Mouse (Mus musculus) E14TG2a.4 (cell line): Measurements from ENCODE around the gene Nus1.

ENCODE experiments used
- H3K27me3 ChIP-seq: 2 replicates; pipeline ENCODE4 v1.6.1; 2014; ENCODE audit warnings: low read length, control low read depth; ENCODE audit not compliant: insufficient read depth
- H3K36me3 ChIP-seq: 2 replicates; pipeline ENCODE4 v1.6.1; 2014; ENCODE audit warnings: low read length, control low read depth; ENCODE audit not compliant: insufficient read depth
- H3K4me1 ChIP-seq: replicated peaks from 2 replicates; pipeline ENCODE4 v1.6.1; 2014; ENCODE audit warnings: low read depth, low read length, control low read depth
- H3K4me3 ChIP-seq: replicated peaks from 2 replicates; pipeline ENCODE4 v1.5.1; 2014; ENCODE audit warnings: mild to moderate bottlenecking, low read length
- H3K9me3 ChIP-seq: 2 replicates; pipeline ENCODE4 v1.6.1; 2014; ENCODE audit warnings: low read length, control low read depth
- CTCF ChIP-seq: conservative IDR thresholded peaks from 2 replicates; pipeline ENCODE4 v1.5.1; 2014; ENCODE audit warnings: low read length
- NANOG ChIP-seq: IDR thresholded peaks from 2 replicates; pipeline ENCODE4 v1.6.1; 2014; ENCODE audit warnings: borderline replicate concordance, low read length, mixed read lengths
- POU5F1 ChIP-seq: IDR thresholded peaks from 2 replicates; pipeline ENCODE4 v1.6.1; 2014; ENCODE audit warnings: low read length, borderline replicate concordance

The Nus1 gene

DNA sequence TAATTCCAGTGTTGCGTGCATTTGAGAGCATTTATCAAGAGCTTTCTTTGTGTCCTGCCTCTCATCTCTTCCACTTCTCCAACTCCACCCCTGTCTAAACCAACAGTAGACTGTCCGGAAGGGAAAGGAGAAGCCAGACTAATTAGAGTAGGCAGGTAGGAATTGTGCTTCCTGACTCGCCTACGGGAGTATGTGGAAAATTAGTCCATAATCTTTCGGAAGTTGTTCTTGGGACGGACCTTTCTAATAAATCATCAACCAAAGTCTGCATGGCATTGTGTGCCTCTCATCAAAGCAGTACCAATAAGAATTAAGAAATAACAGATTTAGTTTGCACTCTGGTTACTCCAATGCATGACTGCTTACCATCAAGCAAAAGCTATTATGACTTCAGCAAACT is 34.3 kb upstream of the Nus1 start:
- H3K4me3 ChIP-seq = peak overlapping the region; percentile 97
- H3K9me3 ChIP-seq = no peaks in the 10 kb centered on the region
- H3K4me1 ChIP-seq = peaks cover 25% of the 10 kb centered on the region
- no peaks in the 10 kb centered on the region for H3K36me3 ChIP-seq
- no peak for TF ChIP-seq CTCF
- TF ChIP-seq POU5F1 = no peak
- no peak for TF ChIP-seq NANOG
- H3K27me3 ChIP-seq = no peaks in the 10 kb centered on the region

DNA sequence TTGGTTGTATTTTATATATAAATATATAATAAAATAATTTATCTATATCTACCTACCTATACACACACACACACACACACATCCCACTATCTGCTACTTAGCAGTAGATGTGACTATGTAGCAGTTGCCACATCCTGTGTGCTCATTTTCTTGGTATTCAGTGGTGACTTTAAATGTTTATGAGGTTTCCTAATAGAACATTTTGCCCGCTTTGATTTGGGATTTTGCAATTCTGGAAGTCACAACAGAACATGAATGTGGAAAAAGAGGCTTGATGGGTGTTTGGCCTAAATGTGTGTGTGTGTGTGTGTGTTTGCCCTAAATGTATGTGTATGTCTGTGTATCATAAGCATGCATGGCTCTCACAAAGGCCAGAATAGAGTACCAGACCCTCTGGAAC is 33.8 kb upstream of the Nus1 start:
- peaks cover 25% of the 10 kb centered on the region for H3K4me1 ChIP-seq
- H3K27me3 ChIP-seq = no peaks in the 10 kb centered on the region
- no peaks in the 10 kb centered on the region for H3K36me3 ChIP-seq
- H3K9me3 ChIP-seq = no peaks in the 10 kb centered on the region
- no peak overlapping the region for H3K4me3 ChIP-seq
- TF ChIP-seq POU5F1 (no peak), CTCF (no peak), NANOG (no peak)

DNA sequence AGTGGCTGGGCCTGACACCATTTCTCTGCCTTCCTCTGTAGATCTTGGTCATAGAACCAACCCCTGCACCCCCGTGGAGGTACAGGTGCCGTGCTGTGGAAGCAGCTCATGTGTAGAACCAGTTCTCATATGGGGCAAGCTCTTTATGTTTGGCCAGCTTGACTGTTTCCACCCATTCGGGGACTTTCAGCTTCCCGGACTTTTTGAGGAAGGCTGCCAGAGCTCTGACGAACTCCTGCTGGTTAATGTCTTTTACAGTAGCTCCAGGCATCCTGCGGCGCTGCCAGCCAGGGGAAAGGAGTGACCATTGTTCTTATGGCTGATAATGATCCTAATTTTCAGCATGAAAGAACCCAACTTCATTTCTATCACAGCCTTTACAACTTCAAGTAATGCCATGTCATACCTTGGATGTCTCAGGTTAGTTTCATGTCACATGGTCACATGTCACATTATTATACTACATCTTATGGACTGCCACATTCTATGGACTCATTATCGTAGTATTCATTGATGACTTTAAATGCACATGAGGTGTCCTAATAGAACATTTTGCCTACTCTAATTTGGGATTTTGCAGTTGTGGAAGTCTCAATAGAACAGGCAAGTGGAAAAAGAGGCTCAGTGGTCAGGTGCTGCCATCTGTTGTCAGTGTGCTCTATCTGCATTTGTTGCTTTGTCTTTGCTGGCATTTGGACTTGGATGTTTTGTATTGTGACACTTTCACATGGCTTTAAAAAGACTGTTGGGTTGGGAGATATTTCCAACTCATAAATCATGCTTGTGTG is 32.3 kb upstream of the Nus1 start:
- Histone ChIP-seq H3K9me3 (no peaks in the 10 kb centered on the region), H3K4me3 (no peak overlapping the region), H3K36me3 (no peaks in the 10 kb centered on the region), H3K4me1 (peaks cover 25% of the 10 kb centered on the region), H3K27me3 (peaks cover 3% of the 10 kb centered on the region; the same call in 1 of the 2 replicates)
- TF ChIP-seq NANOG = no peak
- peak; percentile 75 for TF ChIP-seq CTCF
- TF ChIP-seq POU5F1 = no peak

DNA sequence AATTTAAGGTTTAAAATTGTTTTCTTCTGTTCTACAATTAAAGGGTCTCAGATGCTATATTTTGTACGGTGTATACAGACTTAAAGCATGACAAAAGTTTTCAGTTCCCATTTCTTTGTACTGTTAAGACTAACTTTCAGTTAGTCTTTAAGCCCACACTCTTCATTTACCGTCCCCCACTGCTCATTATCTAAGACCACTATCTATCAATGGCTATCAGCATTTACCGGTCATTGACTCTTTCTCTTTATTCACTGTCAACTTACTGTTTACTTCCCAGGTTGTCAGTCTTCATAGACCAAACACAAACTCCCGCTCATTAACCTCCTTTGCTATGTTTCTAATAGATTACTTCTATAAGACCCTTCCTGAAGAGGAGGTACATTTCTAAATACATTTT is 30.2 kb upstream of the Nus1 start:
- no peak for TF ChIP-seq POU5F1
- no peak for TF ChIP-seq CTCF
- no peak for TF ChIP-seq NANOG
- peaks cover 3% of the 10 kb centered on the region; the same call in 1 of the 2 replicates for H3K27me3 ChIP-seq
- no peaks in the 10 kb centered on the region for H3K9me3 ChIP-seq
- H3K36me3 ChIP-seq = no peaks in the 10 kb centered on the region
- no peak overlapping the region for H3K4me3 ChIP-seq
- H3K4me1 ChIP-seq = peaks cover 16% of the 10 kb centered on the region

DNA sequence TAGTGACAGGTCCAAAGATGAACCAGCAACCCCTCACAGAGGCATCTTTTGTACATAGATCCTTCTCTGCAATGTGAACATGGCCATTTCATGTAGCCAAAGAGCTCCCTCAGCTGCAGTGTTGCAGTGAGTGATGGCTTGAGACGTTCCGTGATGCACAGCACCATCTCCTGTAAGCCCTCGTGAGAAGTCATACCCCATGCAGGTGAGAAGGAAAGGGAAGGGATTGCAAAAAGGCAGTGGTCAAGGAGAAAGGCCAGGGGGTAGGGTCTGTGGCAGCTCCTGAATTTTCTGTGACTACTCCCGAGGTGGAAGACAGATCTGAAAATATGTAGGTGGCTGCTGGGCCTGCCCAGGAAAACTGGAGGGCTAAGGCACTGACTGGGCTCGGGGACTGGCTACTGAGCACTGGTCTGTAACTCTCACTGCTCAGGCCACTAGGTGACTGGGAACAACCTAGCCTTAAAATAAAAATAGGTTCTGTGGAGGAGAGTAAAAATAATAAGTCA is 28.4 kb upstream of the Nus1 start, which contains the start of gene Nepn:
TSS of gene Nepn (plus strand) at position 51 of the 509 bp plus-strand sequence.
- no peaks in the 10 kb centered on the region for H3K9me3 ChIP-seq
- no peaks in the 10 kb centered on the region for H3K36me3 ChIP-seq
- TF ChIP-seq NANOG (no peak), CTCF (no peak), POU5F1 (no peak)
- peaks cover 3% of the 10 kb centered on the region; the same call in 1 of the 2 replicates for H3K27me3 ChIP-seq
- H3K4me1 ChIP-seq = peaks cover 8% of the 10 kb centered on the region; the same call in 1 of the 2 replicates
- H3K4me3 ChIP-seq = no peak within 1 kb of the TSS

DNA sequence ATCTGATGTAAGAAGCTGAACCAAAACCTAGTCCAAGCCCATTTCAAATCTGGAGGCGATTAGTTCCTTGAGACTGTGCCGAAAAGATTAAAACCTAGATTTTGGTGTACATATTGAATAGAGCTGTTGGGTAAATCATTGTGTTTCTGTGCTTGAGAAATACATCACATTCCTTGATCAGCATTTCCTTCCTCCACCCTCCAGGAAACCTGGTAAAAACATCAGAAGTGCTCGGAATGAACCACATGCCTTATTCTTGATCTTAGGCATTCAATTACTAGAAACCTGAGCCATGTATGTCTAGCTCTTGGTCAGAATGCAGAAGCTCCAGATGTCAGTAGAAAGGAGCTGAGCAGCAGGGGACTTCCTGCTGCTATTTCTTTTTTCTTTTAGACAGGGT is 27.9 kb upstream of the Nus1 start:
- no peaks in the 10 kb centered on the region for H3K9me3 ChIP-seq
- H3K4me1 ChIP-seq = peaks cover 8% of the 10 kb centered on the region; the same call in 1 of the 2 replicates
- TF ChIP-seq NANOG = no peak
- TF ChIP-seq CTCF = no peak
- TF ChIP-seq POU5F1 = no peak
- no peaks in the 10 kb centered on the region for H3K36me3 ChIP-seq
- peaks cover 3% of the 10 kb centered on the region; the same call in 1 of the 2 replicates for H3K27me3 ChIP-seq
- H3K4me3 ChIP-seq = no peak overlapping the region

DNA sequence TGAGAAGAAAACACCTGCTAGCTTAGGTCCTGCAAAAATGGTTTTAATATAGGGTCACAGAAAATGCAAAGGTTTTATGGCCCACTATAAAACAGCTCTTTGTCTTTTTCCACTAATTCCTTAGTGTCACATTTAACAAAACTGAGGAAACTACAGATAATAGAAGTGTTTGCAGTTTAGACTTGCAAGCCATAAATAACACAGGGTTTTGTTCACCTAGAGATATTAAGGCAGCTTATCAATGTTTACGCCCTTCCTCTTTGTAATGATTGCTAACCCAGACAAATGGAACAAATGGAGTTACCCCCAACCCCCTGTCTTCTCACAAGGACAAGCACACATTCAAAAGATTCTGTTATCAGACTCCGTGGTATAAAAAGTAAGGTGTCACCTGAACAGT is 26.1 kb upstream of the Nus1 start:
- peaks cover 3% of the 10 kb centered on the region; the same call in 1 of the 2 replicates for H3K27me3 ChIP-seq
- no peaks in the 10 kb centered on the region for H3K4me1 ChIP-seq
- no peaks in the 10 kb centered on the region for H3K36me3 ChIP-seq
- H3K9me3 ChIP-seq = no peaks in the 10 kb centered on the region
- TF ChIP-seq NANOG = no peak
- no peak for TF ChIP-seq CTCF
- no peak for TF ChIP-seq POU5F1
- H3K4me3 ChIP-seq = no peak overlapping the region

DNA sequence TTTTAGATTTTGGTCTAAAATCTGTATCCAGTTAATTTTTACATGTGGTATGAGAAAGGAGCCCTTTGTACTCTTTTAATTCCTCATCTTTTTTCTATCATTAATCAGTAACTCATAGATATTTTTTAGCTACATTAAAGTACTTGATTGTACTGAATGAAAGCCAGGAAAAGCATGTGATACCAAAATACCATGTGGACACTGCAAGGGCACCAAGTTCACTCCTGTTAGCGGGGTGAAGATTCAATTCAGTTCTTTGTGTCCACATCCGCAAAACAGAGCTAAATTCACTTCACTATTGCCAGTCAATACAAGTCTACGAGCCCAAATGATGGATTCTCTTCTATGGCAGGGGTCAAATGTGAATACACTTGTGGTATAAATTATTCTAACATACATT is 20.7 kb upstream of the Nus1 start:
- H3K36me3 ChIP-seq = no peaks in the 10 kb centered on the region
- H3K4me3 ChIP-seq = no peak overlapping the region
- H3K27me3 ChIP-seq = no peaks in the 10 kb centered on the region
- no peaks in the 10 kb centered on the region for H3K4me1 ChIP-seq
- TF ChIP-seq CTCF = no peak
- no peak for TF ChIP-seq POU5F1
- TF ChIP-seq NANOG = no peak
- H3K9me3 ChIP-seq = no peaks in the 10 kb centered on the region
